Comparison of ENCODE assay signal across 13 mouse cellular contexts in genomic region chr14:54642224-54642944, GRCm38 (mm10). TPM values are rescaled to one million over a fixed set of nuclear protein-coding genes. Genes with fewer than 3 reads are reported as not detected.
DNase-seq lines count a peak whose midpoint lies in the region; ATAC-seq and TF ChIP-seq lines count a peak whose summit lies in the region.
"Had no signal": no experiment of that assay in that cellular context is flagged by ENCODE, and none has a peak within 500 bp of the region (broad histone marks: within the 10 kb centered on the region; RNA-seq: fewer than 3 reads in every experiment).

No protein-coding gene starts in this region.

- H3K36me3 ChIP-seq in liver, embryonic 11.5 days (ENCODE audit: control insufficient read depth, insufficient read depth, low read length): peaks cover 45% of the 10 kb centered on the region
- peaks cover 54% of the 10 kb centered on the region for H3K36me3 ChIP-seq in liver, postnatal 0 days (replicated peaks; ENCODE audit: insufficient read depth, low read length)
- H3K36me3 ChIP-seq in hindbrain, embryonic 13.5 days: peaks cover 68% of the 10 kb centered on the region
- peaks cover 53% of the 10 kb centered on the region for H3K36me3 ChIP-seq in midbrain, embryonic 15.5 days (replicated peaks)

- ATAC-seq in liver, embryonic 11.5 days (replicated peaks; ENCODE audit: low FRiP score): no peak
- no peak for ATAC-seq in liver, postnatal 0 days
- no peak for ATAC-seq in hindbrain, embryonic 13.5 days (ENCODE audit: low FRiP score)
- no peak for ATAC-seq in midbrain, embryonic 15.5 days (replicated peaks)
- no peak for ATAC-seq in inflammation-experienced regulatory T-cells, adult 6 months

- no peak for TF ChIP-seq CTCF in liver, postnatal 0 days (IDR thresholded peaks at IDR 0.05; ENCODE audit: low read depth)

- 85% methylated on average over 25 of the region's 25 CpGs for WGBS in liver, embryonic 11.5 days
- 91% methylated on average over 25 of the region's 25 CpGs for WGBS in liver, postnatal 0 days (ENCODE audit: insufficient replicate concordance)
- WGBS in hindbrain, embryonic 13.5 days: 82% methylated on average over 25 of the region's 25 CpGs
- WGBS in midbrain, embryonic 15.5 days: 77% methylated on average over 25 of the region's 25 CpGs

- H3K9ac ChIP-seq in liver, embryonic 11.5 days (ENCODE audit: low read depth, low read length): no peak overlapping the region
- H3K9ac ChIP-seq in liver, postnatal 0 days (replicated peaks): no peak overlapping the region
- no peak overlapping the region for H3K9ac ChIP-seq in hindbrain, embryonic 13.5 days
- H3K9ac ChIP-seq in midbrain, embryonic 15.5 days: no peak overlapping the region

- H3K4me2 ChIP-seq in liver, embryonic 11.5 days: no peak overlapping the region
- no peak overlapping the region for H3K4me2 ChIP-seq in liver, postnatal 0 days (ENCODE audit: low read depth, low read length)
- no peak overlapping the region for H3K4me2 ChIP-seq in hindbrain, embryonic 13.5 days
- H3K4me2 ChIP-seq in midbrain, embryonic 15.5 days: no peak overlapping the region

- no peak overlapping the region for H3K4me3 ChIP-seq in liver, embryonic 11.5 days (ENCODE audit: low read depth, low read length)
- H3K4me3 ChIP-seq in liver, postnatal 0 days (ENCODE audit: low read depth, low read length): no peak overlapping the region
- 0 out of 2 replicates have a peak overlapping the region, but pooled peaks have one; percentile 80 for H3K4me3 ChIP-seq in hindbrain, embryonic 13.5 days
- no peak overlapping the region for H3K4me3 ChIP-seq in midbrain, embryonic 15.5 days

- peak; percentile 42 for DNase-seq in cerebellum, adult 9-11 months
- DNase-seq in cerebellum, adult 9-10 months: no peak
- peak; percentile 47 for DNase-seq in liver, embryonic 11.5 days (ENCODE audit: low spot score)
- DNase-seq in liver, postnatal 0 days: no peak
- no peak for DNase-seq in ovary, postnatal 14 days (ENCODE audit: low spot score)

- no peak for TF ChIP-seq EP300 in liver, postnatal 0 days (IDR thresholded peaks at IDR 0.05; ENCODE audit: low read depth)

- H3K27me3 ChIP-seq in liver, embryonic 11.5 days (replicated peaks; ENCODE audit: control insufficient read depth, insufficient read depth, low read length): 0 out of 2 replicates have a peak, but pooled peaks cover 3% of the 10 kb centered on the region
- H3K27me3 ChIP-seq in liver, postnatal 0 days (ENCODE audit: insufficient read depth, low read length): 0 out of 2 replicates have a peak, but pooled peaks cover 5% of the 10 kb centered on the region
- no peaks in the 10 kb centered on the region for H3K27me3 ChIP-seq in hindbrain, embryonic 13.5 days
- H3K27me3 ChIP-seq in midbrain, embryonic 15.5 days (replicated peaks): no peaks in the 10 kb centered on the region

- H3K9me3 ChIP-seq in liver, embryonic 11.5 days (ENCODE audit: control insufficient read depth, low read length): no peaks in the 10 kb centered on the region
- no peaks in the 10 kb centered on the region for H3K9me3 ChIP-seq in liver, postnatal 0 days (ENCODE audit: low read length)
- no peaks in the 10 kb centered on the region for H3K9me3 ChIP-seq in hindbrain, embryonic 13.5 days
- no peaks in the 10 kb centered on the region for H3K9me3 ChIP-seq in midbrain, embryonic 15.5 days

- H3K27ac ChIP-seq in liver, embryonic 11.5 days (ENCODE audit: low read depth, low read length): no peak overlapping the region
- no peak overlapping the region for H3K27ac ChIP-seq in liver, postnatal 0 days (ENCODE audit: low read depth)
- peak overlapping the region; percentile 92 for H3K27ac ChIP-seq in hindbrain, embryonic 13.5 days
- peak overlapping the region; percentile 91 for H3K27ac ChIP-seq in midbrain, embryonic 15.5 days
- H3K27ac ChIP-seq: liver, embryonic 14.5 days; macrophage had no signal

- 0 out of 2 replicates have a peak, but pooled peaks cover 9% of the 10 kb centered on the region for H3K4me1 ChIP-seq in liver, embryonic 11.5 days (replicated peaks; ENCODE audit: control insufficient read depth, insufficient read depth, low read length)
- peaks cover 3% of the 10 kb centered on the region for H3K4me1 ChIP-seq in liver, postnatal 0 days (ENCODE audit: insufficient read depth)
- H3K4me1 ChIP-seq in hindbrain, embryonic 13.5 days (replicated peaks): peaks cover 36% of the 10 kb centered on the region
- peaks cover 23% of the 10 kb centered on the region for H3K4me1 ChIP-seq in midbrain, embryonic 15.5 days

RNA-seq across cellular contexts. Expression of gene Cdh24, which starts 1.2 kb away (rescaled TPM):
- polyA plus RNA-seq in liver, embryonic 11.5 days (2014; fragmentation: Nextera tagmentation; extraction: Ambion mirVana): 1.7 and 1.9 TPM in 2 replicates
- 0.09 and 0.11 TPM in 2 replicates for polyA plus RNA-seq in liver, postnatal 0 days (2015; fragmentation: Nextera tagmentation; extraction: Ambion mirVana)
- polyA plus RNA-seq in hindbrain, embryonic 13.5 days (2015; fragmentation: Nextera tagmentation; extraction: Ambion mirVana): 8.6 and 9.4 TPM in 2 replicates
- 14.1 and 15.5 TPM in 2 replicates for polyA plus RNA-seq in midbrain, embryonic 15.5 days (2015; fragmentation: Nextera tagmentation; extraction: Ambion mirVana)
- polyA plus RNA-seq in inflammation-experienced regulatory T-cells, adult 6 months (2017; shearing (Covaris generic)): under 1 TPM; 0.12 to 0.42 (median 0.15) TPM

RNA-seq across cellular contexts. Expression of gene Gm17606, which starts 1.6 kb away (rescaled TPM):
- polyA plus RNA-seq in liver, embryonic 11.5 days (2014; fragmentation: Nextera tagmentation; extraction: Ambion mirVana): not detected in 2 replicates
- not detected in 2 replicates for polyA plus RNA-seq in liver, postnatal 0 days (2015; fragmentation: Nextera tagmentation; extraction: Ambion mirVana)
- polyA plus RNA-seq in hindbrain, embryonic 13.5 days (2015; fragmentation: Nextera tagmentation; extraction: Ambion mirVana): not detected in 2 replicates
- polyA plus RNA-seq in midbrain, embryonic 15.5 days (2015; fragmentation: Nextera tagmentation; extraction: Ambion mirVana): not detected in 2 replicates
- not detected for polyA plus RNA-seq in inflammation-experienced regulatory T-cells, adult 6 months (2017; shearing (Covaris generic))
- polyA plus RNA-seq: brain, embryonic 14.5 days; cerebellum, adult 2 months; heart, embryonic 11.5 days; liver, embryonic 14.5 days; macrophage had no signal

RNA-seq across cellular contexts. Expression of gene Psmb11, which starts 21.2 kb away (rescaled TPM):
- not detected in 2 replicates for polyA plus RNA-seq in liver, embryonic 11.5 days (2014; fragmentation: Nextera tagmentation; extraction: Ambion mirVana)
- not detected in 2 replicates for polyA plus RNA-seq in liver, postnatal 0 days (2015; fragmentation: Nextera tagmentation; extraction: Ambion mirVana)
- polyA plus RNA-seq in hindbrain, embryonic 13.5 days (2015; fragmentation: Nextera tagmentation; extraction: Ambion mirVana): not detected in 2 replicates
- not detected in 2 replicates for polyA plus RNA-seq in midbrain, embryonic 15.5 days (2015; fragmentation: Nextera tagmentation; extraction: Ambion mirVana)
- polyA plus RNA-seq in inflammation-experienced regulatory T-cells, adult 6 months (2017; shearing (Covaris generic)): not detected
- polyA plus RNA-seq: cerebellum, adult 2 months; heart, embryonic 11.5 days; macrophage had no signal

RNA-seq across cellular contexts. Expression of gene Psmb5, which starts 24.6 kb away (rescaled TPM):
- polyA plus RNA-seq in liver, embryonic 11.5 days (2014; fragmentation: Nextera tagmentation; extraction: Ambion mirVana): 411 and 417 TPM in 2 replicates
- polyA plus RNA-seq in liver, postnatal 0 days (2015; fragmentation: Nextera tagmentation; extraction: Ambion mirVana): 148 and 157 TPM in 2 replicates
- 439 and 447 TPM in 2 replicates for polyA plus RNA-seq in hindbrain, embryonic 13.5 days (2015; fragmentation: Nextera tagmentation; extraction: Ambion mirVana)
- polyA plus RNA-seq in midbrain, embryonic 15.5 days (2015; fragmentation: Nextera tagmentation; extraction: Ambion mirVana): 445 and 463 TPM in 2 replicates
- 100 to 1,000 TPM; 131 to 214 (median 136) TPM for polyA plus RNA-seq in inflammation-experienced regulatory T-cells, adult 6 months (2017; shearing (Covaris generic))

RNA-seq across cellular contexts. Expression of gene 4931414P19Rik, which starts 36.6 kb away (rescaled TPM):
- 5.6 and 5.8 TPM in 2 replicates for polyA plus RNA-seq in liver, embryonic 11.5 days (2014; fragmentation: Nextera tagmentation; extraction: Ambion mirVana)
- polyA plus RNA-seq in liver, postnatal 0 days (2015; fragmentation: Nextera tagmentation; extraction: Ambion mirVana): 1.2 and 1.4 TPM in 2 replicates
- polyA plus RNA-seq in hindbrain, embryonic 13.5 days (2015; fragmentation: Nextera tagmentation; extraction: Ambion mirVana): 6.8 and 7.6 TPM in 2 replicates
- polyA plus RNA-seq in midbrain, embryonic 15.5 days (2015; fragmentation: Nextera tagmentation; extraction: Ambion mirVana): 6.7 and 9.0 TPM in 2 replicates
- polyA plus RNA-seq in inflammation-experienced regulatory T-cells, adult 6 months (2017; shearing (Covaris generic)): 1 to 10 TPM; 1.5 to 2.5 (median 1.7) TPM

Comparison
In these comparisons a context has a peak if more than half of its experiments do, and no peak if none do; other contexts are left out.
1. DNase-seq: peak in cerebellum, adult 9-11 months (single experiment) and liver, embryonic 11.5 days (single experiment); none in cerebellum, adult 9-10 months (single experiment), liver, postnatal 0 days (single experiment) and ovary, postnatal 14 days (single experiment).
2. H3K27ac ChIP-seq: peak in hindbrain, embryonic 13.5 days (single experiment) and midbrain, embryonic 15.5 days (single experiment); none in liver, embryonic 11.5 days (single experiment) and liver, postnatal 0 days (single experiment).